Mouse (Mus musculus): ENCODE measurements around the gene Hcls1.

The Hcls1 gene

DNA sequence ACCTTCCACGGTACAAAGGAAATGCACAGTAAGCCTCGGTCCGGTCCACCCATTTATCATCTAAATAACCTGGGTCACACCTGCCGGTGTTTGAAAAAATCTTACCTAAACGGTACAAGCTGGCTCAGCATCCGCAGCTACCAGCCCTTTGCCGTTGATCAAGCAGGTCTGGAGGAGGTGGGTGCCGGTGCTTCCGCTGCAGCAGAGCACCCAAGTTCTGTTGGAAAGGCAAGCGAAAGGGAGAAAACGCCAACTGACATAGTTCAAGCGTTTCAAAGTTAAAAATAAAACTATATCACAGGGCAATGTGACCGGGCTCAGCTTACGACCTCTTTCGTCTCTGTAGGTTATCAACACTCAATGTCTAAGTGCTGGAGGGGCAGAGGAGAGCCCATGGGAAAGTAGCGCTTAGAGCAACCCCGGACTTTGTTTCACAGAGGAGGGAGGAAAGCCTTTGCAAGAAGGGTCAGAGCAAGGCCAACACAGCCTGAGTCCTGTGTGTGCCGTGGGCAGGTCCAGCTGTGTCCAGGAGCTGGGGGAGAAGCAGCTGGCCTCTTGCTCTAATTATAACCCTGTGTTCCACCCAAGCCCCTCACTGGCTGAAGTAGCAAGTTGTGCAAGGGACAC is 55.3 kb downstream of the Hcls1 start, which contains the start of gene Fbxo40:
TSS of gene Fbxo40 (minus strand) at position 469 of the 627 bp plus-strand sequence.
- no peak for DNase-seq

DNA sequence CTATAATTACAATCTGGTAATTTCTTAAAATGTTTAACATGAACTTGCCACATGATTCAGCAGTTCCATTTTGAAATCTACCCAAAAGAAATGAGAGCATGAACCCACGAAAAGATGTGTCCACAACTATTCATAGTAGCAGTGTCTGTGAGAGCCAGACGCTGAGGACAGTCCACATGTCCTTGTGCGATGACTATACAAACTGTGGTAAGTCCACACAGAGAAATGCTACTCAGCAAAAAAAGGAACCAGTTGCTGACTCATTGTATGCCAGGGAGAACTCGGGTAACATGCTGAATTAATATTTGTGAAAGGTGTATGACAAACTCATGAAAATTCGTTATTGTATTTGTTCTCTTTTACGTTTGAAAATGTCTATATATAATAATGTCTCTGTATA is 62.9 kb downstream of the Hcls1 start:
- DNase-seq: no peak

- DNase-seq: peak; percentile 47
Observed at GRCm38 (mm10) chr16:36999366-36999972, 64.7 kb downstream of the Hcls1 start.

GRCm38 (mm10) chr16:37009262-37009661 is 74.5 kb downstream of the Hcls1 start:
- DNase-seq: no peak

- DNase-seq: peak; percentile 49
Observed at GRCm38 (mm10) chr16:37010370-37010769, 75.6 kb downstream of the Hcls1 start.

DNA sequence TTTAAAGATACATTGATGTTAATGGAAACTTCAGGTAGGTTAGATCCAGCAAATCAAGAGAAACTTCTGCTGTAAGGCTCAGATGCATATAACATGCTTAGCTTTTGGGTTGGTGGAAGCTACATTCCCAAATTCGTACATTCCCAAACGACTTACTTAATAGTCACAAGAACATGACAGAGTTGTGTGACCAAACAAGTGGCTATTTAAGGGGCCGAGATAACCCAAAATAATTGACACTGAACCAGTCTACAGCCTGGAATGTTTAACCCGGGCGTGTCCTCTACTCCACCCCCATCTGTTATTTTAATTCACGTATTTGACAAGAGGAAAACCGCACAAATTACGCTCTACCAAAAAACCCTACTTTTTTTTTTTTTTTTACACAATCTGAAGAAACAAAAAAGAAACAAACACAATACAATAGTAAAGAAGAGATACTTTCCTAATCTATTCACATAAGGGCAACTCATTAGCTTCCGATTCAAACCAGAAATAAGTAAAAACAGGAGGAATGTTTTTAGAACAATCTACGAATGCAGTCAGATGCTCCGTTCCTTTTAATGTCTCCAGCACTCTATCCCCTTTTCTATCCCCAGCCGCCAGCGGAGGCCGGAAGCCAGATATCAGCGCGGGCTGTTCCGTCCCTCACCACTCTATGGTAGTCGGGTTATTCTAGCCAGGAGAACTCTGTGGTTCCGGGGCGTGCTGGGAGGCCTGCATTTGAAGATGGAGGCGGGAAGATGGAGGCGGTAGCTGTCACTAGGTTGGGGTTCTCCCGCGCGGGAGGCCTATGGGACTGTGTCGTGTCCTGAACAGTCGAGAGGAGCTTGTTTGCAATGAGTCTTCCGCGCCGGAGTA is 76.5 kb downstream of the Hcls1 start, which contains the start of gene Polq:
TSS of gene Polq (plus strand) at position 726 of the 861 bp plus-strand sequence.
- DNase-seq: peak; percentile 93

DNA sequence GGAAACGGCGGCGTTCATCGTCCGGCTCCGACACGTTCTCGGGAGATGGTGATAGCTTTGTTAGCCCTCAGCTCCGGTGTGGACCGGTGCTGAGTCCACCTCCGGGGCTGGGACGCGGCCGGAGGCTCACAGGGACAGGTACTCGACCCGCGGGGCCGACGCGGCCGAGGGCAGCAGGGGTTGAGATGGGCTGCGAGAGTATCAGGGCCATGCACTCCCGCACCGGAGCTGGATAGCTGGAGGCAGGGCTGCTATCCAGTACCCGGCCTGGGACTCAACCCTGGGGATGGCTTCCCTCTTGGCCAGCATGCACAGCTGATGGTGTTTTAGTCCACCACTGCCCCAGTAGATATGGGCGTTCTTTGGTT is 77.1 kb downstream of the Hcls1 start:
- DNase-seq: no peak

- DNase-seq: no peak
Observed at GRCm38 (mm10) chr16:37012336-37012735, 77.6 kb downstream of the Hcls1 start.

All from cerebellum, adult 8-10 months (tissue).